Mouse (Mus musculus): ENCODE measurements around the gene Gm7534. TPM values are rescaled to one million over a fixed set of nuclear protein-coding genes. Genes with fewer than 3 reads are reported as not detected.
A peak's percentile ranks its signal among the peaks of the same experiment; 100 is the strongest.
"Not testable (repeated sequence)": the region's sequence is repeated elsewhere in the genome, so short reads cannot be mapped to it uniquely, and the experiment has no call there.

The Gm7534 gene
- polyA plus RNA-seq, 1 experiment from 2014 or later, result not detected

GRCm38 (mm10) chr4:134181112-134181511 lies 21.7 kb downstream of the Gm7534 start:
- WGBS, result 96% methylated on average over 1 of the region's 1 CpGs
- ATAC-seq (replicated peaks; ENCODE audit: low FRiP score) (no peak), DNase-seq (ENCODE audit: low spot score) (no peak)
- H3K9ac ChIP-seq (ENCODE audit: low read length), result no peak overlapping the region
- peaks cover 3% of the 10 kb centered on the region; the same call in 1 of the 2 replicates for H3K4me1 ChIP-seq (replicated peaks; ENCODE audit: control insufficient read depth, insufficient read depth, low read length)
- no peak overlapping the region for H3K4me2 ChIP-seq (ENCODE audit: low read depth, low read length, severe bottlenecking)
- H3K27me3 ChIP-seq (ENCODE audit: control insufficient read depth, insufficient read depth, low read length), result no peaks in the 10 kb centered on the region
- H3K27ac ChIP-seq (ENCODE audit: low read depth, low read length), result no peak overlapping the region
- no peaks in the 10 kb centered on the region for H3K36me3 ChIP-seq (ENCODE audit: control insufficient read depth, insufficient read depth, low read length)
- no peak overlapping the region for H3K4me3 ChIP-seq (ENCODE audit: low read depth, low read length)
- no peaks in the 10 kb centered on the region for H3K9me3 ChIP-seq (ENCODE audit: control insufficient read depth, low read length)

GRCm38 (mm10) chr4:134172391-134172790 lies 30.4 kb downstream of the Gm7534 start:
- no peak for DNase-seq (ENCODE audit: low spot score)
- H3K4me3 ChIP-seq (ENCODE audit: low read depth, low read length), result no peak overlapping the region
- no peak overlapping the region for H3K9ac ChIP-seq (ENCODE audit: low read length)
- no peaks in the 10 kb centered on the region; the same call in 1 of the 2 replicates for H3K36me3 ChIP-seq (ENCODE audit: control insufficient read depth, insufficient read depth, low read length)
- H3K27ac ChIP-seq (ENCODE audit: low read depth, low read length), result no peak overlapping the region
- 93% methylated on average over 3 of the region's 3 CpGs for WGBS
- H3K27me3 ChIP-seq (ENCODE audit: control insufficient read depth, insufficient read depth, low read length), result no peaks in the 10 kb centered on the region
- H3K4me1 ChIP-seq (replicated peaks; ENCODE audit: control insufficient read depth, insufficient read depth, low read length), result no peaks in the 10 kb centered on the region
- H3K4me2 ChIP-seq (ENCODE audit: low read depth, low read length, severe bottlenecking), result no peak overlapping the region
- H3K9me3 ChIP-seq (ENCODE audit: control insufficient read depth, low read length), result no peaks in the 10 kb centered on the region
- ATAC-seq (replicated peaks; ENCODE audit: low FRiP score), result no peak

GRCm38 (mm10) chr4:134166906-134167305 lies 35.9 kb downstream of the Gm7534 start:
- H3K4me1 ChIP-seq (replicated peaks; ENCODE audit: control insufficient read depth, insufficient read depth, low read length), result no peaks in the 10 kb centered on the region
- no peak overlapping the region for H3K4me3 ChIP-seq (ENCODE audit: low read depth, low read length)
- H3K36me3 ChIP-seq (ENCODE audit: control insufficient read depth, insufficient read depth, low read length), result no peaks in the 10 kb centered on the region; the same call in 1 of the 2 replicates
- H3K27ac ChIP-seq (ENCODE audit: low read depth, low read length), result no peak overlapping the region
- no peaks in the 10 kb centered on the region for H3K9me3 ChIP-seq (ENCODE audit: control insufficient read depth, low read length)
- WGBS, result 94% methylated on average over 3 of the region's 3 CpGs
- H3K4me2 ChIP-seq (ENCODE audit: low read depth, low read length, severe bottlenecking), result no peak overlapping the region
- no peaks in the 10 kb centered on the region for H3K27me3 ChIP-seq (ENCODE audit: control insufficient read depth, insufficient read depth, low read length)
- ATAC-seq (replicated peaks; ENCODE audit: low FRiP score), result no peak
- DNase-seq (ENCODE audit: low spot score), result no peak
- no peak overlapping the region for H3K9ac ChIP-seq (ENCODE audit: low read length)

- Histone ChIP-seq H3K9ac (ENCODE audit: low read length) (no peak overlapping the region), H3K4me1 (replicated peaks; ENCODE audit: control insufficient read depth, insufficient read depth, low read length) (no peaks in the 10 kb centered on the region), H3K9me3 (ENCODE audit: control insufficient read depth, low read length) (no peaks in the 10 kb centered on the region), H3K27ac (ENCODE audit: low read depth, low read length) (no peak overlapping the region), H3K27me3 (ENCODE audit: control insufficient read depth, insufficient read depth, low read length) (no peaks in the 10 kb centered on the region), H3K36me3 (ENCODE audit: control insufficient read depth, insufficient read depth, low read length) (no peaks in the 10 kb centered on the region; the same call in 1 of the 2 replicates), H3K4me2 (ENCODE audit: low read depth, low read length, severe bottlenecking) (no peak overlapping the region), H3K4me3 (ENCODE audit: low read depth, low read length) (no peak overlapping the region)
- 89% methylated on average over 3 of the region's 3 CpGs for WGBS
- DNase-seq (ENCODE audit: low spot score), result no peak
- no peak for ATAC-seq (replicated peaks; ENCODE audit: low FRiP score)
Observed at GRCm38 (mm10) chr4:134165548-134166465, 37.0 kb downstream of the Gm7534 start.

GRCm38 (mm10) chr4:134165024-134165423 lies 37.8 kb downstream of the Gm7534 start:
- Histone ChIP-seq H3K4me1 (replicated peaks; ENCODE audit: control insufficient read depth, insufficient read depth, low read length) (no peaks in the 10 kb centered on the region), H3K4me3 (ENCODE audit: low read depth, low read length) (no peak overlapping the region), H3K9ac (ENCODE audit: low read length) (no peak overlapping the region), H3K27ac (ENCODE audit: low read depth, low read length) (no peak overlapping the region), H3K36me3 (ENCODE audit: control insufficient read depth, insufficient read depth, low read length) (no peaks in the 10 kb centered on the region; the same call in 1 of the 2 replicates), H3K4me2 (ENCODE audit: low read depth, low read length, severe bottlenecking) (no peak overlapping the region), H3K9me3 (ENCODE audit: control insufficient read depth, low read length) (no peaks in the 10 kb centered on the region), H3K27me3 (ENCODE audit: control insufficient read depth, insufficient read depth, low read length) (no peaks in the 10 kb centered on the region)
- DNase-seq (ENCODE audit: low spot score) (no peak), ATAC-seq (replicated peaks; ENCODE audit: low FRiP score) (no peak)
- WGBS, result 85% methylated on average over 6 of the region's 6 CpGs

GRCm38 (mm10) chr4:134164591-134164990 lies 38.2 kb downstream of the Gm7534 start:
- Histone ChIP-seq H3K36me3 (ENCODE audit: control insufficient read depth, insufficient read depth, low read length) (no peaks in the 10 kb centered on the region; the same call in 1 of the 2 replicates), H3K27me3 (ENCODE audit: control insufficient read depth, insufficient read depth, low read length) (no peaks in the 10 kb centered on the region), H3K4me1 (replicated peaks; ENCODE audit: control insufficient read depth, insufficient read depth, low read length) (no peaks in the 10 kb centered on the region), H3K4me3 (ENCODE audit: low read depth, low read length) (no peak overlapping the region), H3K27ac (ENCODE audit: low read depth, low read length) (no peak overlapping the region), H3K9ac (ENCODE audit: low read length) (no peak overlapping the region), H3K4me2 (ENCODE audit: low read depth, low read length, severe bottlenecking) (no peak overlapping the region), H3K9me3 (ENCODE audit: control insufficient read depth, low read length) (no peaks in the 10 kb centered on the region)
- no peak for DNase-seq (ENCODE audit: low spot score)
- ATAC-seq (replicated peaks; ENCODE audit: low FRiP score), result no peak
- whole genome bisulfite sequencing, result 94% methylated on average over 5 of the region's 6 CpGs

- not testable (repeated sequence) for H3K9me3 ChIP-seq (ENCODE audit: control insufficient read depth, low read length); H3K27me3 ChIP-seq (ENCODE audit: control insufficient read depth, insufficient read depth, low read length); ATAC-seq (replicated peaks; ENCODE audit: low FRiP score); H3K36me3 ChIP-seq (ENCODE audit: control insufficient read depth, insufficient read depth, low read length); H3K27ac ChIP-seq (ENCODE audit: low read depth, low read length); H3K4me1 ChIP-seq (replicated peaks; ENCODE audit: control insufficient read depth, insufficient read depth, low read length)
- WGBS, result 11% methylated on average over 28 of the region's 30 CpGs
- peak; percentile 58 for DNase-seq (ENCODE audit: low spot score)
- H3K9ac ChIP-seq (ENCODE audit: low read length), result peak overlapping the region; percentile 37
- peak overlapping the region; percentile 39 for H3K4me3 ChIP-seq (ENCODE audit: low read depth, low read length)
- peak overlapping the region; percentile 54 for H3K4me2 ChIP-seq (ENCODE audit: low read depth, low read length, severe bottlenecking)
Observed at GRCm38 (mm10) chr4:134160071-134160470, 42.7 kb downstream of the Gm7534 start.

- H3K4me1 ChIP-seq (replicated peaks; ENCODE audit: control insufficient read depth, insufficient read depth, low read length), result no peaks in the 10 kb centered on the region
- no peak overlapping the region for H3K9ac ChIP-seq (ENCODE audit: low read length)
- H3K27me3 ChIP-seq (ENCODE audit: control insufficient read depth, insufficient read depth, low read length), result no peaks in the 10 kb centered on the region
- DNase-seq (ENCODE audit: low spot score), result no peak
- no peak overlapping the region for H3K4me3 ChIP-seq (ENCODE audit: low read depth, low read length)
- WGBS, result 84% methylated on average over 6 of the region's 6 CpGs
- H3K9me3 ChIP-seq (ENCODE audit: control insufficient read depth, low read length), result no peaks in the 10 kb centered on the region
- no peak overlapping the region for H3K4me2 ChIP-seq (ENCODE audit: low read depth, low read length, severe bottlenecking)
- H3K36me3 ChIP-seq (ENCODE audit: control insufficient read depth, insufficient read depth, low read length), result no peaks in the 10 kb centered on the region; the same call in 1 of the 2 replicates
- ATAC-seq (replicated peaks; ENCODE audit: low FRiP score), result no peak
- no peak overlapping the region for H3K27ac ChIP-seq (ENCODE audit: low read depth, low read length)
Observed at GRCm38 (mm10) chr4:134158774-134159173, 44.0 kb downstream of the Gm7534 start.

Data from forebrain, embryonic 11.5 days (tissue).